Mouse (Mus musculus) large intestine, adult 2 months (tissue): ENCODE results near the gene Lipa. TPM values are rescaled to one million over a fixed set of nuclear protein-coding genes. Genes with fewer than 3 reads are reported as not detected.

ENCODE experiments used
- DNase-seq: peaks from one replicate; pipeline ENCODE4 v3.0.0-alpha.2; 2012; ENCODE audit warnings: low read depth, low spot score
- WGBS: fragments of 180-500 bp; shearing (Covaris S2); methylation state at CpG from one replicate; pipeline ENCODE4 v1.1.7; 2018; 5-methylcytosine and 5-hydroxymethylcytosine counted together
- polyA plus RNA-seq: library from polyadenylated mRNA; depleted of rRNA; stranded (reverse); fragments of >200 nt; gene quantifications from 2 replicates; pipeline ENCODE4 v1.2.3, GENCODE M21; 2012; rRNA removed

Gene Lipa
- polyA plus RNA-seq, 1 experiment: 14.4 TPM

DNA sequence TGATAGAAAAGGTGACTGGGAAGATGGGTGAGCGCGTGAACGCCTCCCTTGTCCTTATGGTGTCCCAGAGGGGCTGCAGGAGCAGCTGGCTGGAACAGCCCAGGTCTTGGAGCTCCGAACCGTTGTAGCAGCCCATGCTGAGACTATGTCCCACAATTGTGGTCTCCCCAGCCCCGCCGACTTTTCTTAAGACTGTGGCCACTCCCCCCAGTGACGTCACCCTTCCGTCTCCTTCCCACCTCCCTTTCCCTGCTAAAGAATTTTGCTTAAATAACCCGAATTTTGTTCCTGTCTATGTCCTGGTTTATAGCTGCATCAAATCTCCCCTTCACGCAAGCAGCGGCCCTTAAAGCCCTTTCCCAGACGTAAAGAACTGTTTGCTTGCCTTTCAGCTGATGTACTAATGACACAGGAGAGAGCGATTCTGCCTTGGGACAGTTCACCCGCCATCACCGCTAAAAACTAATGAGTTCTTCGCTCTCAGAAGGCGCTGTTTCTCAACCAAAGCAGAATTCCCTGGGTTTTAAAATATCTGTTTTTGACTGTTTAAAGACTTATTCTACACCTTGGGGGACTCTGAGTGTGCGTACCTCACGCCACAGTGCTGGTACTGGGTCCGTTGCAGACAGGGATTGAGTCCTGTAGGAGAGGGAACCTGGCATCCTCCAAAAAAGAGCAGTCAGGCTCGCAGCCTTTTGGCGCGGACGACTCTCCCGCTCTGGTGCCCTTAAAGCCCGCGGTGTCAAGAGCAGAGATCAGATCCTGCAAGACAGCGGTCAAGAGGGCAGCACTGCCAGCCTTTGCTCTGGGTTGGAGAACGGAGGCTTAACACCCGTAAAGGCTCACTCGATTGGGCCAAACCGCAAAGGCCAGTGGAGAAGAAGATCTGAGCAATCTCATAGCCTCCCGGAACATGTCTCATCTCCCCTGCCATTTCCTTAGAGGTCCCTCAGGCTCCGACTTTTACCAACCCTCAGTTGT, 52.0 kb downstream of the Lipa start, which contains the start of gene Ch25h:
Gene Ch25h, minus strand, starts transcription at position 174 of the 981 bp plus-strand sequence.
- WGBS: 4% methylated on average over 35 of the region's 35 CpGs

DNA sequence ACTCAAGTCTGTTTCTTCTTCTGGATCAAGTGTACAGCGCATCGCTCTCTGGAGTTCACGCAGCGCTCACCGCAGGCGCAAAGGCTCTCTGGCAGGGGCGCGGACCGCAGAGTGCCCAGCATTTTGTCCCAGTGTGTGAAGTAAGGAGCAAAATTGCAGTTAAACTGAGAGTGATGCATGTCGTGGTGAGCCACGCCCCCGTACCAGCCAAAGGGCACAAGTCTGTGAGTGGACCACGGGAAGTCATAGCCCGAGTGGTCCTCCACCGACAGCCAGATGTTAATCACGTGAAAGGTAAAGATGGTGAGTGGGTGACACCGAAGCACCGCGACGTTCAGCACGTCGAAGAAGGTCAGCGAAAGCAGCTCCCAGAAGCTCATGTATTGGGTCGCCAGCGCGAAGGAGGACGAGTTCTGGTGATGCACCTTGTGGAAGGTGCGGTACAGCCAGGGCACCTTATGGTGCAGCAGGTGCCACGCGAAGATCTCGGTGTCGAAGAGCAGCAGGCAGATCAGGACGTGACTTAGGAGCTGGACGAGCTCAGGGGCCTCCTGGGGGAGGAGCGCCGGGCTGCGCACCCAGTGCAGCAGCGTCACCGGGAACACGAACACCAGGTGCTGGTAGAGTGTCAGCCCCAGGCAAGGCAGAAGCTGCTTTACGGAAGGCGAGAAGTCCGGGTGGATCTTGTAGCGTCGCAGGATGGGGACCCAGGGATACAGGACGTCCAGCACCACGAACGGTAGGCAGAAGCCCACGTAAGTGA, 52.9 kb downstream of the Lipa start:
- DNase-seq: no peak

More for the DNA sequence above, 52.0 kb downstream of the Lipa start, which contains the start of gene Ch25h:
- DNase-seq: no peak

DNA sequence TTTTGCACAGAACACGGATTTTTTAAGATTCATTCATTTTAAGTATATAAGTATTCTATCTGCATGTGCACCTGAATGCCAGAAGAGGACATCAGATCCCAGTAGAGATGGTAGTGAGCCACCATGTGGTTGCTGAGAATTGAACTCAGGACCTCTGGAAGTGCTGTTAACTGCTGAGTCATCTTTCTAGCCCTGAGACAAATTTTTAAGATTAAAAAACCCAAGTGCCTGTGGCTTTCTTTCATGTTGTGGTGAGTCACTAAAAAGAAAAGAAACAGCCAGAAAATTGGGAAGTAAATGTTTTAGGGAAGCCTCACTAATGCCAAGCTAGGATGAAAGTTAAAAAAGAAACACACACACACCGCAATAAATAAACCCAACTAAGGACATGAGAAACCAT, 55.6 kb downstream of the Lipa start:
- DNase-seq: no peak
- 84% methylated on average over 2 of the region's 2 CpGs for WGBS

More for the DNA sequence above, 52.9 kb downstream of the Lipa start:
- 7% methylated on average over 49 of the region's 49 CpGs for WGBS

DNA sequence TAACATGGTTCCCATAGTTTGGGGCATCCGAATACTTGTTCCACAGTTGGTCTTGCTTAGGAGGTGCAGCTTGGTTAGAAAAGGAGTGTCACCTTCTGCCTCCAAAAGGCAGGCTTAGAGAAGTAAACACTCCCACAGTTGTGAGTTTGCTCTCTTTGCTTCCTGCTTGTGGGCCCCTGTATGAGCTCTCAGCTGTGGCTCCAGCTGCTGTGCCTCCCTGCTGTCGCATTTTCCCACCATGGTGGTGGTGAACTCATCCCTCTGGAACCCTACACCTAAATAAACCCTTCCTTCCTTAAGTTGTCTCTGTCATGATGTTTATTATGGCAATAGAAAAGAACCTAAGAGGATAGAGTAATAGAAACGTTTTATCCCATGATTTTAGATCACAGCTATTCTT, 58.5 kb downstream of the Lipa start:
- 25% methylated on average over 3 of the region's 3 CpGs for WGBS
- no peak for DNase-seq

DNA sequence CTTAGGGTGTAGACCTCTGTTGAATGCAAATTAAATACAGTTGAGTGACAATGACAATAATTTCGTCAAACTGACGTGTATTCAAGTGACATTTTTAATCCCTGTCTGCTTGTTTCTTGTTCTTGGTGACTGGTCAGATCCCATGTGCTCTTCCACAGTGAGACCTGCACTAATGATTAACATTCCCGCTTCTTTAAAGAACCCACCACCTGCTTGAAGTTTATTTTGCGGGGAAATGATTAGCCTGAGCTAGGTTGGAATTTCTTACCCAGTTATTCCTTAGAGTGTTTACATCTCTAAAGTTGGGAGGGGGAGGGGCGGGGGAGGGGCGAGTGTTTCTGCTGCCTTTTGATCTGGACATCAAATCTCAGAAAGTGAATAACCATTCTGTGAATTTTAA, 59.1 kb downstream of the Lipa start:
- DNase-seq: no peak
- 28% methylated on average over 6 of the region's 6 CpGs for whole genome bisulfite sequencing

DNA sequence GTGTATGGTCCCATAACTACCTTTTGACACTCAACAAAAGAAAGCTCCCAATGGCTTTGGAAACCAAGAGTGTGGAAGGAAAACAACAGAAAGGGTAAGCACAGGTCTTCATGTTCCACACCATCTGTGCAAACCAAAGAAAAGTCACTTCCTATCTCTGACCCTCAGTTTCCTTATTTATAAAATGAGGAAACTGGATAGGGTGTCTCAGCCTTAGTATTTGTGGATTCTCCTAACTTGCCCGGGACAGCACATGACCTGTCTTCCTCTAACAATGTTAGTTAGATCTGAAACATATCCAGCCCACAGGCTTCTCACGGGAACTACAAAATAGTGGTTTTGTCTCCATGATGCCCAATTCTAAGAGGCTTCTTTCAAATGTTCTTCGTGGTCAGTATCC, 62.8 kb downstream of the Lipa start:
- WGBS: 71% methylated on average over 3 of the region's 3 CpGs
- no peak for DNase-seq

DNA sequence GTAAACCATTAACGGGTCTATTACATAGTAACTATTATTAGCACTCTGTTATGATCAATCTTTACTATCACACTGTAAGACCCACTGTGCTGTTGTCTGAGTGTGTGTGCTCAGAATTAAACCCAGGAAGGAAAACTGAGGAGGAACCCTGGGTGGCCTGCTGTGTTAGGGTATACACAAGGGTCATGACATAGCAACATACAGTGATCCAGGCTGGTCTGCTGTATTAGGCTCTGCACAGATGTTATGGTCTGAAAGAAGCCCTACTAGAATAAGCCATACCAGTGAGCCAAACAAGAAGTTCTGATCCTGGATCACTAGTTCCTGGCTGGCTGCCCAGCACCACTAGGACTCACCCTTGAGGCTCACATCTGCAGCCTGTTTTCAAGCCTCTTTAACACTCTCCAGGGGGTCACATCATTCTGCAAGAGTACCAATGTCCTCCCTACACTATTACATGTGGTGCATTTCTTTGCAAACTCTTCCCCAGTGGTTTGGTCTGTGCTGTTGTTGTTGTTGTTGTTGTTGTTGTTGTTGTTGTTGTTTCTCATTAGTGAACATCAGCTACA, 65.7 kb downstream of the Lipa start:
- DNase-seq: no peak
- WGBS: 55% methylated on average over 1 of the region's 1 CpGs

DNA sequence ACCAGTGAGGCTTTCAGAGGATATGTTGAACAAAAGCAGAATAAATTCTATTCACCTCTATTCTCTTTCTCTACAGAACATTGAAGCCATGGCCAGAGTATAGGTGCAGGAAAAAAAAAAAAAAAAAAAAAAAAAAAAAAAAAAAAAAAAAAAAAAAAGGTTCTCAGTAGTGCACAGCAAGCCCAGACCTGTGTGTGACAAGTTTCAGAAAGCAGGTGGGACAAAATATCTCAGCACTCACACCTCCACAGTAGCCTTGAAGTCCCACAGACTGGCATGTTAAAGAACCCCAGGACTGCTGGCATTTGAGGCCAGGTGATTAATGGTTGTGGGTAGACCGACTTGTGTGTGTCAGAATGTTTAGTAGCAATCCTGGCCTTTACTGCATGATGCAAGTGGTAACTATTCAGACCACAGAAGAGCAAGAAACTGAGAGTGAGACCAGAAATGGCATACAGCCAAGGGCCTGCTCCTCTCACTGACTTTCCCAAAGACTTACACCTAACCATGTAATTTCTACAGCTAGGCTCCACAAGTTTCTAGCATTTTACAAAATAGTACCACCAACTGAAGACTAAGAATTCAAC, 76.4 kb downstream of the Lipa start:
- no peak for DNase-seq
- 65% methylated on average over 1 of the region's 1 CpGs for WGBS

DNA sequence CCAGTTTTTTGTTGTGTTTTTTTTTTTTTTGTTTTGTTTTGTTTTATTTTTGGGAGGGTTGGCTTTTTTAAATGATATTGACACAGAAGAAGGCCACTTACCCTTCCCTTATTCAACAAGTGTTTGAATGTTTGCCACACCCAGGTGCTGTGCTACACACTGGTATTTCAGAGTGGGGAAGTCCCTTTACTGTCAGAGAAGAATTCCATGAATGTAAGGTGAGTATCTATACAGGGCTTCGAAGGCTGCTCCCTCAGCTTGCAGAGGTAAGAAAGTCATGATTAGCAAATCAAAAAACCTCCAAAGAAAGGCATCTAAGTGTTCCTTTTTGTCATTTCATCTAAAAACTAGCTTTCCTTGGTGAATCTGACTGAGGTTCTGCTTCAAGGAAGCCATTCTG, 78.4 kb downstream of the Lipa start:
- 64% methylated on average over 1 of the region's 1 CpGs for WGBS
- no peak for DNase-seq

DNA sequence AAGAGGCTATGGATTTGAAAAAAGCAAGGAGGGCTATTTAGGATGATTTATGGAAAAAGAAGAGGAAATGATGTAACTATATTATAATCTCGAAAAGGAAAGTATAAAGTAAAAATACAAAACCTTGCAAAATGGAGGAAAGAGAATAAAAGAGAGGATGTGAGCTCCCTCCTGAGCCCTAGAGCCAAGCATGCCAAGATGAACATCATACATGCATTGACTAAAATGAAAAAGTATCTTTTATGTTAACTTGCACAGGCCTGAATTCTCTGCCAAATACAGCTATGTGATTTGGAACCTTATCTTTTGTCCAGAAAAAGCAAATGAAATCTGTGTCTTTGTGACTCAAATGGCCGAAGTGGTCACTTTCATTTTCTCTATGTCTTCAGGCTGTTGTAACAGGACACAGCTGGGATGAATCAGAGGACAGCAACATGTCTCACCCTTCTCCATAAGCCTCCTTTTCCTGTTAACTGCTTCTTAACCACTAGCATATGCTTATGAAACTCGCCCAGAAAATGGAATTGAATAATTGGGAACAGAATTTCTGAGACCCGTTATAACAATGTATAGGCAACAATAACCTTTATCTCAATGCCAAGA, 81.8 kb downstream of the Lipa start:
- 52% methylated on average over 4 of the region's 4 CpGs for WGBS
- no peak for DNase-seq

DNA sequence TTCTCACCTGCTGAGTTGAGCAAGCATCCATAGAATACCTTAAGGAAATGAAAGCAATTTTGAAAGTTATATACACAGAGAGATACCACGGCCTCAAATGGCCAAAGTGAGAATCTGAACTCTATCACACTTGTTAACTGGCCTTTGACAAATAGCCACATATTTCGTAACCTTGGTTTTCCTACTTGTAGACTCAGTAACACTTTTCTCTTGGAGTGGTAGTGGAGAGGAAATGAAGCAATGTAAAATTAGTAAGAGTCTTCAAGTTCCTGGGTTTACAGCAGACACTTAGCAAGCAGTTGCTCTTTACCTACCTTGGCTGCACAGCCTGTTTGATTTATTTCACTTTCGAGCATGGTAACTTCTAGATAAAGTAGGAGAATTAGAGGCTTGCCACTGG, 82.5 kb downstream of the Lipa start:
- WGBS: 68% methylated on average over 3 of the region's 3 CpGs
- no peak for DNase-seq

Other genes with a start within 250 kb of the Lipa start
- 4.7 and 7.3 TPM in 2 replicates for gene Fas, start 236.8 kb downstream of the Lipa start, polyA plus RNA-seq
- gene Ch25h, start 52.3 kb downstream of the Lipa start, polyA plus RNA-seq: 4.1 and 4.6 TPM in 2 replicates
- gene Ifit2, start 23.2 kb upstream of the Lipa start, polyA plus RNA-seq: 0.63 and 1.3 TPM in 2 replicates
- 3.0 and 3.9 TPM in 2 replicates for gene Ifit3, start 56.1 kb upstream of the Lipa start, polyA plus RNA-seq
- gene Ifit1bl1, start 74.5 kb upstream of the Lipa start, polyA plus RNA-seq: 31.2 and 37.2 TPM in 2 replicates
- gene Ifit3b, start 80.5 kb upstream of the Lipa start, polyA plus RNA-seq: 0.85 and 0.92 TPM in 2 replicates
- gene Ifit1bl2, start 113.3 kb upstream of the Lipa start, polyA plus RNA-seq: 8.8 and 11.3 TPM in 2 replicates
- gene Ifit1, start 113.4 kb upstream of the Lipa start, polyA plus RNA-seq: 13.4 and 19.4 TPM in 2 replicates
- gene Slc16a12, start 219.8 kb upstream of the Lipa start, polyA plus RNA-seq: 0.68 and 2.3 TPM in 2 replicates